Mouse (Mus musculus) lung, adult 2 months (tissue): ENCODE measurements around the gene Olfr444. TPM values are rescaled to one million over a fixed set of nuclear protein-coding genes. Genes with fewer than 3 reads are reported as not detected.

Experiments used
- DNase-seq: peaks from one replicate; pipeline ENCODE4 v3.0.0; 2022
- H3K4me1 ChIP-seq: fragments of 200-500 bp; 2 replicates; pipeline ENCODE4 v1.6.1; 2011; ENCODE audit warnings: low read length; ENCODE audit not compliant: control insufficient read depth, insufficient read depth
- H3K4me3 ChIP-seq: fragments of 200-500 bp; replicated peaks from 2 replicates; pipeline ENCODE3; 2011; ENCODE audit warnings: low read depth, mild to moderate bottlenecking, control low read depth, low read length; ENCODE audit errors: extremely low read depth
- CTCF ChIP-seq: fragments of 200-500 bp; IDR thresholded peaks from 2 replicates; pipeline ENCODE4 v1.5.1; 2011; ENCODE audit warnings: mild to moderate bottlenecking, low read length, control low read depth; ENCODE audit not compliant: insufficient read depth
- POLR2A ChIP-seq: fragments of 200-500 bp; IDR thresholded peaks from 2 replicates; pipeline ENCODE4 v1.6.1; 2011; ENCODE audit warnings: low read depth, mild to moderate bottlenecking, control low read depth, low read length, borderline replicate concordance; ENCODE audit errors: extremely low read depth
- WGBS: fragments of 180-500 bp; shearing (Covaris S2); methylation state at CpG from one replicate; pipeline ENCODE4 v1.1.7; 2018; 5-methylcytosine and 5-hydroxymethylcytosine counted together
- polyA plus RNA-seq: library from polyadenylated mRNA; depleted of rRNA; stranded (reverse); fragments of >200 nt; gene quantifications from 2 replicates; pipeline ENCODE4 v1.2.3, GENCODE M21; 2012; rRNA removed

Gene Olfr444
- polyA plus RNA-seq = not detected in 2 replicates

- no peaks in the 10 kb centered on the region for H3K4me1 ChIP-seq
- DNase-seq = no peak
- 59% methylated on average over 1 of the region's 1 CpGs for WGBS
- H3K4me3 ChIP-seq = no peak within 1 kb of the TSS
- no peak for TF ChIP-seq CTCF
- TF ChIP-seq POLR2A = no peak
Observed at GRCm38 (mm10) chr6:42948767-42949166, at the start of gene Olfr444. Gene Olfr444 (plus strand): TSS chr6:42949067.

DNA sequence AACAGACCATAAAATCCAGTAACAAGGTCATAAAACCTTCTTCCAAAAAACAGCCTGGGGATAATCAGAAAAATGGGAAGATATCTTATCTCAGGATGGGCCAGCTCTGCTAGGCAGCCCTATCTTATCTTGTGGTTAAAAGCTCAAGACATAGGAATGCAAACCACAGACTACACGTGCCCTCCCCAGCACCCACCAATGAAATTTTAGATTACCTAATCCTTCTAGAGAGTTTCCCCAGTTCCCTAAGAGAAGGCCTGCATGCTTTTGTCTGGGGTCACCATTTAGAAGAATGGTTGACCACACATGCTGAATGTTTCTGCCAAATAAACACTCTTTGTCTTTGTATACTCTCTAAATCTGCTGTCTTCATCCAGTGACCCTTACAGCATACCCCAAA, 48.5 kb upstream of the Olfr444 start:
- WGBS = 15% methylated on average over 1 of the region's 1 CpGs
- no peak for TF ChIP-seq CTCF
- TF ChIP-seq POLR2A = no peak
- no peaks in the 10 kb centered on the region for H3K4me1 ChIP-seq
- H3K4me3 ChIP-seq = no peak overlapping the region
- DNase-seq = no peak

DNA sequence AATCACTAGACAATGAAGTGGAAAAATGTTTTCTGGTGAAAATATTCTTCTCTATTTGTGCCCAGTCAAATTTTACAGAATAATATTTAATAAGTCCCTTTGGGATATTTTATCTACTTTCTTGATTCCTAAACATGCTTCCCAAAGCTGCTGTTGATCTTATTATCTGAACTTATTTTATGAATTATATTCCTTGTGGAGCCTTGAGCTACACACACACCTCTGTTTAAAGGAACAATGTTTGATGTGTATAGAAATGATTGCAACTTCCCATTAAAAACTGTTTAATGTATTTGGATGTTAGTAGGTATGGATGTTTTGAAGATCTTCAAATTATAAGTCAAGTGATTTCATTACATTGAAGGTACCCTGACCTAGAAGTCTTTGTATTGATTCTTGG, 40.3 kb upstream of the Olfr444 start, which contains the start of gene Olfr447:
Gene Olfr447, plus strand, starts transcription at position 301 of the 400 bp plus-strand sequence.
- Histone ChIP-seq H3K4me3 (no peak within 1 kb of the TSS), H3K4me1 (no peaks in the 10 kb centered on the region)
- DNase-seq = no peak
- TF ChIP-seq POLR2A (no peak), CTCF (no peak)

- H3K4me3 ChIP-seq = no peak within 1 kb of the TSS
- no peak for DNase-seq
- H3K4me1 ChIP-seq = no peaks in the 10 kb centered on the region
- TF ChIP-seq POLR2A (no peak), CTCF (no peak)
- 66% methylated on average over 2 of the region's 2 CpGs for WGBS
Observed at GRCm38 (mm10) chr6:42921077-42921476, 27.8 kb upstream of the Olfr444 start, which contains the start of gene Olfr446. Gene Olfr446 (plus strand): TSS chr6:42921377.

DNA sequence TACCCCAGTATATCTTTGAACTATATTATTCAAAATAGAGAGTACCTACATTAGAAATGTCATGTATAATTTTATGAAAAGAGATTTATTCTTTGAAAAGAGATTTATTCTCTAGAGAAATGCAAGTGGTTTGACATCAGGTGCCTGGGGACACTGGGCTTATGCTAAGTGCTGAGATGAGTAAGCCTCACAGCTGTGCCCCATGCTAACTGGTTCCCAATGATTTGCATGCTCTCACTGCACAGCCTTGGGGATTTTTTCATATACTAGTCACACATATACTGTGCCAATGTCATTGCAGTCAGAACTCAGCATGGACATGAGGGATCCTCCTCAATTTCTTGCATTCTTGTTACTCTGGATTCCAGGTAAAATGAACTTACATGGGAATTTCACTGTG, 31.5 kb downstream of the Olfr444 start:
- Histone ChIP-seq H3K4me3 (no peak overlapping the region), H3K4me1 (no peaks in the 10 kb centered on the region)
- no peak for DNase-seq
- TF ChIP-seq CTCF = no peak
- TF ChIP-seq POLR2A = no peak

Other genes with a start within 250 kb of the Olfr444 start
- 17.6 and 25.2 TPM in 2 replicates for gene Tcaf1, start 239.0 kb upstream of the Olfr444 start, polyA plus RNA-seq
- not detected in 2 replicates for gene Olfr453, start 209.7 kb upstream of the Olfr444 start, polyA plus RNA-seq
- not detected in 2 replicates for gene Olfr38, start 192.7 kb upstream of the Olfr444 start, polyA plus RNA-seq
- not detected in 2 replicates for gene Olfr452, start 164.0 kb upstream of the Olfr444 start, polyA plus RNA-seq
- not detected in 2 replicates for gene Olfr450, start 137.1 kb upstream of the Olfr444 start, polyA plus RNA-seq
- gene Olfr449, start 114.7 kb upstream of the Olfr444 start, polyA plus RNA-seq = not detected in 2 replicates
- not detected in 2 replicates for gene Olfr448, start 58.6 kb upstream of the Olfr444 start, polyA plus RNA-seq
- not detected in 2 replicates for gene Olfr447, start 40.2 kb upstream of the Olfr444 start, polyA plus RNA-seq
- gene Olfr446, start 27.7 kb upstream of the Olfr444 start, polyA plus RNA-seq = not detected in 2 replicates
- not detected in 2 replicates for gene Olfr441, start 157.3 kb downstream of the Olfr444 start, polyA plus RNA-seq
- gene Olfr237-ps1, start 197.5 kb downstream of the Olfr444 start, polyA plus RNA-seq = not detected in 2 replicates
- gene Olfr437, start 214.2 kb downstream of the Olfr444 start, polyA plus RNA-seq = not detected in 2 replicates
- gene Olfr13, start 223.1 kb downstream of the Olfr444 start, polyA plus RNA-seq = not detected in 2 replicates
- not detected in 2 replicates for gene Olfr435, start 248.1 kb downstream of the Olfr444 start, polyA plus RNA-seq